8 mouse cellular contexts compared by ENCODE assay signal in genomic region chr7:56018972-56019929, GRCm38 (mm10). TPM values are rescaled to one million over a fixed set of nuclear protein-coding genes. Genes with fewer than 3 reads are reported as not detected.
DNase-seq lines count a peak whose midpoint lies in the region; ATAC-seq lines count a peak whose summit lies in the region.

No protein-coding gene starts in this region.

- no peaks in the 10 kb centered on the region for H3K4me1 ChIP-seq in intestine, embryonic 15.5 days (replicated peaks)

- H3K9me3 ChIP-seq in intestine, embryonic 15.5 days = no peaks in the 10 kb centered on the region

- WGBS in intestine, embryonic 15.5 days = under 1% methylated on average over 65 of the region's 71 CpGs

- ATAC-seq in intestine, embryonic 15.5 days = peak; percentile 96

- H3K36me3 ChIP-seq in intestine, embryonic 15.5 days = no peaks in the 10 kb centered on the region

- peak; percentile 72 for DNase-seq in layer of hippocampus, adult 11-12 months (ENCODE audit: low spot score)
- DNase-seq in layer of hippocampus, adult 9-10 months (ENCODE audit: low spot score) = no peak
- DNase-seq in embryo, embryonic 11.5 days (ENCODE audit: low read depth, low spot score) = peak; percentile 72
- DNase-seq in gastrocnemius, postnatal 36 days = peak; percentile 44 to 54
- peak; percentile 65 to 76 for DNase-seq in left cerebral cortex, postnatal 36 days (ENCODE audit: low spot score in 2 of 2)
- DNase-seq in mesoderm, embryonic 11.5 days (ENCODE audit: low read depth, low spot score) = peak; percentile 84
- DNase-seq in right cerebral cortex, postnatal 4 days = peak; percentile 72

- H3K27me3 ChIP-seq in intestine, embryonic 15.5 days (replicated peaks) = no peaks in the 10 kb centered on the region

- peak overlapping the region; percentile 86 for H3K4me2 ChIP-seq in intestine, embryonic 15.5 days (replicated peaks)

- peak overlapping the region; percentile 58 for H3K4me3 ChIP-seq in intestine, embryonic 15.5 days (replicated peaks)

- intact Hi-C loops in gastrocnemius, postnatal 36 days (cut with DNase I) = no loop called here
- intact Hi-C loops in left cerebral cortex, postnatal 36 days (cut with DNase I) = no loop called here

- peak overlapping the region; percentile 67 for H3K9ac ChIP-seq in intestine, embryonic 15.5 days

- 0 out of 2 replicates have a peak overlapping the region, but pooled peaks have one; percentile 3 for H3K27ac ChIP-seq in intestine, embryonic 15.5 days

RNA-seq across cellular contexts. Expression of gene Nipa1, which starts 0.5 kb away (rescaled TPM):
- total RNA-seq in gastrocnemius, postnatal 36 days (2021) = 1 to 10 TPM; 2.1 to 2.5 TPM
- polyA plus RNA-seq in intestine, embryonic 15.5 days (2015; fragmentation: Nextera tagmentation; extraction: Ambion mirVana) = 6.2 and 6.4 TPM in 2 replicates
- 10 to 100 TPM; 62.1 to 71.4 TPM for total RNA-seq in left cerebral cortex, postnatal 36 days (2021)

RNA-seq across cellular contexts. Expression of gene Herc2, which starts 30.7 kb away (rescaled TPM):
- 10 to 100 TPM; 38.2 to 48.0 TPM for total RNA-seq in gastrocnemius, postnatal 36 days (2021)
- 17.6 and 23.4 TPM in 2 replicates for polyA plus RNA-seq in intestine, embryonic 15.5 days (2015; fragmentation: Nextera tagmentation; extraction: Ambion mirVana)
- total RNA-seq in left cerebral cortex, postnatal 36 days (2021) = 100 to 1,000 TPM; 134 to 143 TPM

RNA-seq across cellular contexts. Expression of gene Nipa2, which starts 57.0 kb away (rescaled TPM):
- 10 to 100 TPM; 31.2 to 32.2 TPM for total RNA-seq in gastrocnemius, postnatal 36 days (2021)
- 56.6 and 63.9 TPM in 2 replicates for polyA plus RNA-seq in intestine, embryonic 15.5 days (2015; fragmentation: Nextera tagmentation; extraction: Ambion mirVana)
- total RNA-seq in left cerebral cortex, postnatal 36 days (2021) = 10 to 100 TPM; 51.0 to 59.2 TPM

Comparison
In these comparisons a context has a peak if more than half of its experiments do, and no peak if none do; other contexts are left out.
1. RNA of gene Nipa1, which starts 0.5 kb away (total RNA-seq): 62.1 to 71.4 TPM in left cerebral cortex, postnatal 36 days; 2.1 to 2.5 TPM in gastrocnemius, postnatal 36 days; every median in the first group is over 10 times any median in the second.